ENCODE assay signal across 8 mouse cellular contexts in genomic region chr11:4095171-4096053, GRCm38 (mm10). TPM values are rescaled to one million over a fixed set of nuclear protein-coding genes. Genes with fewer than 3 reads are reported as not detected.
A peak's percentile ranks its signal among the peaks of the same experiment; 100 is the strongest.
DNase-seq lines count a peak whose midpoint lies in the region; ATAC-seq and TF ChIP-seq lines count a peak whose summit lies in the region.

TSS of gene Mtfp1 (minus strand) at chr11:4095445.

- H3K9ac ChIP-seq in hindbrain, embryonic 14.5 days: peak within 1 kb of the TSS; percentile 45

- H3K27me3 ChIP-seq in cerebellum, adult 2 months (ENCODE audit: control insufficient read depth, insufficient read depth, low read length): no peaks in the 10 kb centered on the region
- H3K27me3 ChIP-seq in hindbrain, embryonic 14.5 days (ENCODE audit: control insufficient read depth, insufficient read depth, low read length): no peaks in the 10 kb centered on the region

- H3K9me3 ChIP-seq in hindbrain, embryonic 14.5 days (ENCODE audit: control insufficient read depth, low read length): no peaks in the 10 kb centered on the region

- H3K4me3 ChIP-seq in cerebellum, adult 2 months (replicated peaks; ENCODE audit: insufficient read depth, low read depth, low read length): peak within 1 kb of the TSS; percentile 87
- peak within 1 kb of the TSS; percentile 46 for H3K4me3 ChIP-seq in hindbrain, embryonic 14.5 days (replicated peaks; ENCODE audit: low read length)

- H3K27ac ChIP-seq in cerebellum, adult 2 months (ENCODE audit: insufficient read depth, low read length): peak within 1 kb of the TSS; percentile 32; the same call in 1 of the 2 replicates
- H3K27ac ChIP-seq in hindbrain, embryonic 14.5 days: peak within 1 kb of the TSS; percentile 52

- H3K4me1 ChIP-seq in cerebellum, adult 2 months (ENCODE audit: control insufficient read depth, insufficient read depth, low read length): peaks cover 3% of the 10 kb centered on the region; the same call in 1 of the 2 replicates
- H3K4me1 ChIP-seq in hindbrain, embryonic 14.5 days (replicated peaks; ENCODE audit: control insufficient read depth, insufficient read depth, low read length): peaks cover 19% of the 10 kb centered on the region

- no peak for TF ChIP-seq CTCF in cerebellum, adult 2 months (IDR thresholded peaks at IDR 0.05; ENCODE audit: borderline replicate concordance, insufficient read depth, low read depth, low read length)

- H3K4me2 ChIP-seq in hindbrain, embryonic 14.5 days (replicated peaks): peak within 1 kb of the TSS; percentile 68

- H3K36me3 ChIP-seq in hindbrain, embryonic 14.5 days (replicated peaks; ENCODE audit: control insufficient read depth, insufficient read depth): 0 out of 2 replicates have a peak, but pooled peaks cover 7% of the 10 kb centered on the region

- TF ChIP-seq POLR2A in cerebellum, adult 2 months (IDR thresholded peaks at IDR 0.05; ENCODE audit: borderline replicate concordance, insufficient read depth, low read length): peak; percentile 10; the same call in 1 of the 2 replicates

- ATAC-seq in hindbrain, embryonic 14.5 days (ENCODE audit: low FRiP score): no peak

- peak; percentile 55 for DNase-seq in Muller cell, postnatal 12 days (ENCODE audit: inconsistent ontology term)
- DNase-seq in cerebellum, adult 2 months: peak; percentile 74 to 76
- peak; percentile 44 for DNase-seq in forelimb bud, embryonic 11.5 days (ENCODE audit: low read depth, low spot score)
- DNase-seq in hindbrain, embryonic 14.5 days (ENCODE audit: low spot score): peak; percentile 68
- peak; percentile 61 to 65 for DNase-seq in layer of hippocampus, postnatal 36 days
- peak; percentile 69 for DNase-seq in lung, postnatal 36 days
- peak; percentile 61 to 74 for DNase-seq in right cerebral cortex, adult 2 months (ENCODE audit: low spot score in 2 of 2)
- DNase-seq in urinary bladder, postnatal 14 days (ENCODE audit: low spot score): peak; percentile 41

- WGBS in cerebellum, adult 2 months: 5% methylated on average over 34 of the region's 34 CpGs
- WGBS in hindbrain, embryonic 14.5 days: 6% methylated on average over 34 of the region's 34 CpGs

RNA-seq across cellular contexts. Expression of gene Mtfp1, which starts in this region (rescaled TPM):
- polyA plus RNA-seq in cerebellum, adult 2 months (2012; rRNA removed): 60.5 and 65.2 TPM in 2 replicates
- polyA plus RNA-seq in hindbrain, embryonic 14.5 days (2014; fragmentation: Nextera tagmentation; extraction: Ambion mirVana): 9.3 and 10.6 TPM in 2 replicates
- total RNA-seq in layer of hippocampus, postnatal 36 days (2021): 100 to 1,000 TPM; 118 TPM
